Comparison of ENCODE assay signal across 19 mouse cellular contexts in the genomic region with DNA sequence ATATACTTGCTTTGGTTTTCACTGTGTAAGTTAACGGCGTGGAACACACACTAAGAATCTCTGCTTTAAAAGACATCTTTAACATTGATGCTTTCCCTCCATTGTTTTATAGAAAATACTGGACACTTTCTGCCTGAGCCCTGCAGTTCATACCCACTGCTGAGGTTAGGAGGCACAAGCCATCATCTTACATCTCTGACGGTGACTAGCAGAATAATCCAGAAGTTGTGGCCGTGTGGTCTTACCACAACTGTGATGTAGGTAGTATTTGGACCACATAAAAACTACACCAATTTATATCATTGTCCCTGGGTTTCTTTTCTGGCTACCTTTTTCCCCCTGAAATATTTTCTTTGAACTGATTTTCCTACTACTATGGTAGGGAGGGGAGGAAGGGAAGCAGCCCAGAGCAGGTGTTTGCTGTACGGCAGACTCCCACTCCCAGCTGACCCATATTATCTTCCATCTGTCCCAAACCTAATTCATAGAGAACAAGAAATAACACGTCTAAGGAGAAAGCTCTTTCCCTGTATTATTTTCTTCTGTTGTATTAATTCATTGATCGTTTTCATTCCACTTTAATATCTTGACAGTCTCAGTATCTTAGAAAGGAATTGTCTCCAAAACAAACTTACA.
"Had no signal": no experiment of that assay in that cellular context is flagged by ENCODE, and none has a peak within 500 bp of the region (broad histone marks: within the 10 kb centered on the region; RNA-seq: fewer than 3 reads in every experiment).

No protein-coding gene starts in this region.

- H3K4me2 ChIP-seq: liver, embryonic 13.5 days; midbrain, embryonic 11.5 days; neural tube, embryonic 12.5 days; neural tube, embryonic 15.5 days had no signal

- ATAC-seq: intestine, postnatal 0 days had no signal

- H3K27ac ChIP-seq: kidney, postnatal 0 days; left cerebral cortex, adult 2 months; liver, embryonic 13.5 days; macrophage; neural tube, embryonic 12.5 days; neural tube, embryonic 15.5 days; stomach, postnatal 0 days had no signal

- H3K36me3 ChIP-seq: liver, embryonic 13.5 days; neural tube, embryonic 12.5 days; neural tube, embryonic 15.5 days had no signal

- H3K9ac ChIP-seq: liver, embryonic 13.5 days; neural tube, embryonic 12.5 days; neural tube, embryonic 15.5 days had no signal

- H3K9me3 ChIP-seq: liver, embryonic 13.5 days; neural tube, embryonic 12.5 days; neural tube, embryonic 15.5 days had no signal

- H3K4me1 ChIP-seq: liver, embryonic 13.5 days; neural tube, embryonic 12.5 days; neural tube, embryonic 15.5 days had no signal

- H3K27me3 ChIP-seq: liver, embryonic 13.5 days; neural tube, embryonic 12.5 days; neural tube, embryonic 15.5 days had no signal

- H3K4me3 ChIP-seq: left cerebral cortex, adult 2 months; liver, embryonic 13.5 days; neural tube, embryonic 12.5 days; neural tube, embryonic 15.5 days had no signal

- DNase-seq: kidney, adult 2 months; kidney, postnatal 25 days; liver, embryonic 13.5 days; lung, adult 2 months; lung, postnatal 14 days; midbrain, embryonic 14.5 days; right cerebral cortex, adult 18-20 months; right cerebral cortex, postnatal 14 days; right cerebral cortex, postnatal 4 days; thymus, adult 2 months; thymus, postnatal 25 days had no signal
